Mouse (Mus musculus): Measurements from ENCODE around the gene Senp1. TPM values are rescaled to one million over a fixed set of nuclear protein-coding genes. Genes with fewer than 3 reads are reported as not detected.

Gene Senp1
- polyA plus RNA-seq (2012; rRNA removed; ENCODE audit: low replicate concordance), result 3.9 and 5.1 TPM in 2 replicates

DNA sequence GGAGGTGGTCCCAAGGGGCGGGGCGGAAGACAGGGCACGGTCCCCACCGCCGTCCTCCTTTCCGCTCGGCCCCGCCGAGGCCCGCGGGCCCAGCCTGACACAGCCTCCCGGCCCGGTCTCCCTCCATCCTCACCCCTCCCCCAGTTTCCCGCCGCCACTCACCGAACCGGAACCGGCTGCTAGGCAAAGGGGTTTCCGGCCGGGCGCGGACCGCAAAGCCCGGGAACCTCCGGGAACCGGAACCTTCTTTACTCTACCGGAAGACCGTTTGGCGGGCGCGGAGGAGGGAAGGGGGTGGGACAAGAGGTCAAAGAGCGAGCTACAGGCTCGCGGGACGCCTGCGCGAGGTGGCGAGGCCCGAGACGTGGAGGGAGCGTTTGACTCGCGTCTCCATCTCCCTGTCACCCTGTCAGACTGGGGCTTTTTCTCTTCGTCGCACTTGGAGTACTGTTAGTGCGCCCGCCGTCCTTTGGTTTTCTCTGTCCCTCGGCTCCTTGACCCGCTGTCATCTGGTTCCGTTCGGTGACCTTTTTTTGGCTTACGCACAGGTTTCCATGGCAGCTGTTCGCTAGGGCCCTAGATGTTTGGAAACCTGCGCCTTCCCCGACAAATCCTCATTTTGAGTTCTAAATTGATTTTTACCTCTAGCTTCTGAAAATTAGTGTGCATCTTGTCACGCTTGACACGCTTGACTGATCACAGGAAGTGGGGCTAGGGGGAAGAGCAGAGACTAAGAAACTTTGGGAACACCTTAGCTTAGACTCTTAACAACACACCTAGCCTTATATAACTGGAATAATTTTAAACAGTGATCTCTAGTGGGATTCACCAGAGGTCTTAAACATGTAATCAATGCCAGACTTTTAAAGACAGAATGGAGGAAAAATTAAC is at the start of gene Senp1:
Gene Senp1, minus strand, starts transcription at position 624 of the 891 bp plus-strand sequence.

GRCm38 (mm10) chr15:98092372-98093120 is 998 bp downstream of the Senp1 start, which contains the start of gene Pfkm:
Gene Pfkm (plus strand): TSS chr15:98092589.

GRCm38 (mm10) chr15:98003822-98004739 is 89.5 kb downstream of the Senp1 start, which contains the start of gene Col2a1:
Gene Col2a1 (minus strand): TSS chr15:98004695.

Other genes with a start within 250 kb of the Senp1 start
- 22.8 and 27.4 TPM in 2 replicates for gene Hdac7, start 249.2 kb downstream of the Senp1 start, polyA plus RNA-seq (2012; rRNA removed; ENCODE audit: low replicate concordance)
- gene Vdr, start 183.1 kb downstream of the Senp1 start, polyA plus RNA-seq (2012; rRNA removed; ENCODE audit: low replicate concordance), result 128 and 210 TPM in 2 replicates
- 8.1 and 10.1 TPM in 2 replicates for gene Tmem106c, start 129.5 kb downstream of the Senp1 start, polyA plus RNA-seq (2012; rRNA removed; ENCODE audit: low replicate concordance)
- gene Col2a1, start 89.0 kb downstream of the Senp1 start, polyA plus RNA-seq (2012; rRNA removed; ENCODE audit: low replicate concordance), result not detected in 2 replicates
- 5.7 and 7.5 TPM in 2 replicates for gene Pfkm, start 1.2 kb downstream of the Senp1 start, polyA plus RNA-seq (2012; rRNA removed; ENCODE audit: low replicate concordance)
- gene Asb8, start 71.9 kb upstream of the Senp1 start, polyA plus RNA-seq (2012; rRNA removed; ENCODE audit: low replicate concordance), result 18.3 and 19.1 TPM in 2 replicates
- gene Ccdc184, start 73.4 kb upstream of the Senp1 start, polyA plus RNA-seq (2012; rRNA removed; ENCODE audit: low replicate concordance), result 0.24 and 0.30 TPM in 2 replicates
- not detected in 2 replicates for gene Olfr288, start 101.8 kb upstream of the Senp1 start, polyA plus RNA-seq (2012; rRNA removed; ENCODE audit: low replicate concordance)
- gene Gm44579, start 127.2 kb upstream of the Senp1 start, polyA plus RNA-seq (2012; rRNA removed; ENCODE audit: low replicate concordance), result not detected in 2 replicates
- 0.63 and 1.1 TPM in 2 replicates for gene Olfr287, start 127.3 kb upstream of the Senp1 start, polyA plus RNA-seq (2012; rRNA removed; ENCODE audit: low replicate concordance)
- 0.02 TPM in 2 replicates for gene Olfr286, start 140.7 kb upstream of the Senp1 start, polyA plus RNA-seq (2012; rRNA removed; ENCODE audit: low replicate concordance)
- gene H1fnt, start 163.5 kb upstream of the Senp1 start, polyA plus RNA-seq (2012; rRNA removed; ENCODE audit: low replicate concordance), result not detected in 2 replicates
- gene Zfp641, start 202.4 kb upstream of the Senp1 start, polyA plus RNA-seq (2012; rRNA removed; ENCODE audit: low replicate concordance), result 0.13 and 0.36 TPM in 2 replicates
- gene Olfr285, start 223.6 kb upstream of the Senp1 start, polyA plus RNA-seq (2012; rRNA removed; ENCODE audit: low replicate concordance), result not detected in 2 replicates
- gene Olfr284, start 247.2 kb upstream of the Senp1 start, polyA plus RNA-seq (2012; rRNA removed; ENCODE audit: low replicate concordance), result not detected in 2 replicates